Mouse (Mus musculus) yolk sac, embryonic 10.5 days (tissue): Measurements from ENCODE around the gene Agpat3.
A peak's percentile ranks its signal among the peaks of the same experiment; 100 is the strongest.

Experiments
- DNase-seq: peaks from one replicate; pipeline ENCODE4 v3.0.0-alpha.2; 2017; ENCODE audit warnings: low spot score

The Agpat3 gene

GRCm38 (mm10) chr10:78323214-78323880, 28.9 kb downstream of the Agpat3 start:
- no peak for DNase-seq

- no peak for DNase-seq
Observed at GRCm38 (mm10) chr10:78322806-78323205, 29.5 kb downstream of the Agpat3 start.

- DNase-seq, result no peak
Observed at GRCm38 (mm10) chr10:78321133-78321757, 31.0 kb downstream of the Agpat3 start.

GRCm38 (mm10) chr10:78320526-78320925, 31.8 kb downstream of the Agpat3 start:
- no peak for DNase-seq

GRCm38 (mm10) chr10:78319940-78320339, 32.3 kb downstream of the Agpat3 start:
- DNase-seq, result no peak

- peak; percentile 54 for DNase-seq
Observed at GRCm38 (mm10) chr10:78317270-78317923, 34.9 kb downstream of the Agpat3 start.

- DNase-seq, result no peak
Observed at GRCm38 (mm10) chr10:78316228-78317087, 35.8 kb downstream of the Agpat3 start.

- no peak for DNase-seq
Observed at GRCm38 (mm10) chr10:78315145-78315544, 37.1 kb downstream of the Agpat3 start.

- DNase-seq, result no peak
Observed at GRCm38 (mm10) chr10:78311886-78312635, 40.2 kb downstream of the Agpat3 start.

GRCm38 (mm10) chr10:78310747-78311267, 41.5 kb downstream of the Agpat3 start:
- no peak for DNase-seq

- DNase-seq, result no peak
Observed at GRCm38 (mm10) chr10:78308617-78309016, 43.7 kb downstream of the Agpat3 start.

- no peak for DNase-seq
Observed at GRCm38 (mm10) chr10:78307391-78307790, 44.9 kb downstream of the Agpat3 start.

GRCm38 (mm10) chr10:78306027-78306426, 46.3 kb downstream of the Agpat3 start:
- DNase-seq, result no peak

GRCm38 (mm10) chr10:78304996-78305395, 47.3 kb downstream of the Agpat3 start:
- DNase-seq, result no peak

- no peak for DNase-seq
Observed at GRCm38 (mm10) chr10:78303675-78304074, 48.6 kb downstream of the Agpat3 start.

- DNase-seq, result no peak
Observed at GRCm38 (mm10) chr10:78300061-78300460, 52.2 kb downstream of the Agpat3 start.

GRCm38 (mm10) chr10:78298651-78299644, 53.3 kb downstream of the Agpat3 start:
- DNase-seq, result no peak

- no peak for DNase-seq
Observed at GRCm38 (mm10) chr10:78297576-78298484, 54.5 kb downstream of the Agpat3 start.

- DNase-seq, result no peak
Observed at GRCm38 (mm10) chr10:78296980-78297379, 55.3 kb downstream of the Agpat3 start.
